Mouse (Mus musculus): ENCODE data around the gene Actn4.

- TF ChIP-seq CTCF (IDR thresholded peaks at IDR 0.05; ENCODE audit: low read depth) (no peak), EP300 (optimal IDR thresholded peaks at IDR 0.05) (no peak)
Observed at GRCm38 (mm10) chr7:28921178-28921577, 41.0 kb downstream of the Actn4 start.
